Mouse (Mus musculus): Measurements from ENCODE around the gene Il1r2. TPM values are rescaled to one million over a fixed set of nuclear protein-coding genes. Genes with fewer than 3 reads are reported as not detected.

The Il1r2 gene
- polyA plus RNA-seq, 1 experiment = not detected

DNA sequence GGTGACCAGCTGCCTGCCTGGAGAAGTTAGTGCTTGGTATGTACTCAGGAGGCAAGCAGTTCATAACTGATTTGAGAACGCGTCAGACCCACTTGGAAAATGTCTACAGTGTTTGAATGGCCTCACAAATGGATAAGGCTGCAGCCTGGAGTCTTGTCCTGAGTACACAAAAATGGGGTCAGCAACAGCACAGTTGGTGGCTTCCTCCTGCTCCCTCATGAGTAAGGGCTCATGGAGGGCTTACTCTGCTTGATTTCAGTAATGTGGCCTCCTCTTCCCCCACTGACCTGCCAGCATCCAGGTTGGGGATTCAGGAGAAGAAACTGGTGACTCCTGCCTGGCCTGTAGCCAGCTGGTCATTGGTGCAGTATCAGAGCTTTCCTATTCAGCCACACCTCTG, 42.3 kb upstream of the Il1r2 start:
- no peak overlapping the region for H3K4me3 ChIP-seq (ENCODE audit: insufficient read depth, low read depth, low read length)
- TF ChIP-seq POLR2A (IDR thresholded peaks at IDR 0.05; ENCODE audit: insufficient read depth, low read depth, low read length) (no peak), CTCF (IDR thresholded peaks at IDR 0.05; ENCODE audit: insufficient read depth, low read depth, low read length) (no peak)
- H3K27ac ChIP-seq (ENCODE audit: insufficient read depth, low read depth, low read length) = no peak overlapping the region
- no peaks in the 10 kb centered on the region for H3K4me1 ChIP-seq (ENCODE audit: control insufficient read depth, insufficient read depth, low read length)
- 91% methylated on average over 2 of the region's 2 CpGs for WGBS

DNA sequence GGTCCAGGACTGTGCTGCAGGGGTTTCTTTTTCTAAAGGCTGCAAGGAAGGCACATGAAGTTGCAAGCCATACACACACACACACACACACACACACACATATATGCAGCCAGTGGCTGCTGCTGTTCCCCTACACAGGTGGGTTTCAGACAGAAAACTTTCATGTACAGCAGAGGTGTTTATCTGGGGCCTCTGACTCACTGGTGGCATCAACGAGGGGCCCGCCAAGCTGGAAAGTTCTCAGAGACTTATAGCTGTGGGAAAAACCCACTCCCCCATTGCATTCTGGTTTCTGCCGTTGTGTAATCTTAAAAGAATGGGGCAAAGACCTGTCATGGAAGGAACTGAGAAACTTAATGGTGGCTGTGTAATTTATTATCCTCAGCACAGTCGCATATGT, 40.6 kb upstream of the Il1r2 start:
- Histone ChIP-seq H3K4me3 (ENCODE audit: insufficient read depth, low read depth, low read length) (no peak overlapping the region), H3K27ac (ENCODE audit: insufficient read depth, low read depth, low read length) (no peak overlapping the region), H3K4me1 (ENCODE audit: control insufficient read depth, insufficient read depth, low read length) (no peaks in the 10 kb centered on the region)
- TF ChIP-seq POLR2A (IDR thresholded peaks at IDR 0.05; ENCODE audit: insufficient read depth, low read depth, low read length) (no peak), CTCF (IDR thresholded peaks at IDR 0.05; ENCODE audit: insufficient read depth, low read depth, low read length) (no peak)
- 65% methylated on average over 4 of the region's 4 CpGs for WGBS

DNA sequence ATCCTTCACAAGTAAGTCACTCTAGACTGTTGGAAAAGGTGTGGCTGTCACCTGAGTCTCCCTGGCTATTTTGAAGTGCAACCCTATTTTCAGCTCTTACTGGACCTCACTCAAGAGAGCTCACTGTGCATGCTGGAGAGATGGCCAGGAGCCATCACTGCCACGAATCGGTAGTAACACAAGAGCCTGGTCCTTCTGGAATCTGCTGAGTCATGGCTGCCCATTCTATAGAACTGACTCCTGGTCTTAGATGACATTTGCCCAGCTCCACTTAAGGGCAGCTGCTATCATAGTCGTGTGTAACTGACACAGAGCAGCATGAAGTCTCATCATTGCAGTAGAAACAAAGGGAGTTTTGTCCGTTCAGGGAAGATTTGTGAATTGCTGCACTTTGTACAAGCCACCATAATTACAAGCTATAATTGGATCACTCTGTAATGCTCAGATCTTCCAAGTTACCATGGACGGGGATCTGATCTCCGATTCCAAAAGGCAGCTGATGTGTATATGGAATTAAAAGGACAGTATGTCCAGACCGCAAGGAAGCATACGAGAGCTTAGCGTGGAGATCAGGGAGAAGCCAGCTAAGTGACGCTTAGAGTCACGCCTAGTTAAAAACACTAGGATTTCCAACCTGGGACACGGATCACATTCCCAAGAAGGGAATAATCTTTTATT, 40.0 kb upstream of the Il1r2 start:
- TF ChIP-seq CTCF (IDR thresholded peaks at IDR 0.05; ENCODE audit: insufficient read depth, low read depth, low read length) = no peak
- TF ChIP-seq POLR2A (IDR thresholded peaks at IDR 0.05; ENCODE audit: insufficient read depth, low read depth, low read length) = no peak
- H3K4me1 ChIP-seq (ENCODE audit: control insufficient read depth, insufficient read depth, low read length) = no peaks in the 10 kb centered on the region
- no peak overlapping the region for H3K27ac ChIP-seq (ENCODE audit: insufficient read depth, low read depth, low read length)
- H3K4me3 ChIP-seq (ENCODE audit: insufficient read depth, low read depth, low read length) = no peak overlapping the region
- WGBS = 46% methylated on average over 12 of the region's 12 CpGs

DNA sequence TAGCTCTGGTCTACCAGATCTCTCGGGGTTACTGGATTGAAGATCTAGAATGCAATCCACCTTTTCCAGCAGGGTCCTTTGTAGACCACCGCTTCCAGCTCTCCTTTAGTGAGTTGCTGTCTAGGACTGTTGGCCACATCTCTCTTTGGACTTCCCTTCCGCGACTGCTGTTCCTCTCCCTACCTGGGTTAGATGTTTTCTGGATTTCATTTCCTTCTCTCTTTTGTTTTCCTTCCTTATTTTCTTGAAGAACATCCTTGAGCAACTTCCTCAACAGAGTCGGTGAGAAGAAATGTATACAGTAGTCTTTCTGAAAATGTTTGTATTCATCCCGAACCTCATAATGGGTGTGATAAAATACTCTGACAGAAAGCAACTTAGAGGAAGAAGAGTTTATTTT, 36.0 kb upstream of the Il1r2 start:
- TF ChIP-seq POLR2A (IDR thresholded peaks at IDR 0.05; ENCODE audit: insufficient read depth, low read depth, low read length) (no peak), CTCF (IDR thresholded peaks at IDR 0.05; ENCODE audit: insufficient read depth, low read depth, low read length) (no peak)
- no peak overlapping the region for H3K4me3 ChIP-seq (ENCODE audit: insufficient read depth, low read depth, low read length)
- H3K27ac ChIP-seq (ENCODE audit: insufficient read depth, low read depth, low read length) = no peak overlapping the region
- 92% methylated on average over 6 of the region's 6 CpGs for WGBS
- H3K4me1 ChIP-seq (ENCODE audit: control insufficient read depth, insufficient read depth, low read length) = no peaks in the 10 kb centered on the region

DNA sequence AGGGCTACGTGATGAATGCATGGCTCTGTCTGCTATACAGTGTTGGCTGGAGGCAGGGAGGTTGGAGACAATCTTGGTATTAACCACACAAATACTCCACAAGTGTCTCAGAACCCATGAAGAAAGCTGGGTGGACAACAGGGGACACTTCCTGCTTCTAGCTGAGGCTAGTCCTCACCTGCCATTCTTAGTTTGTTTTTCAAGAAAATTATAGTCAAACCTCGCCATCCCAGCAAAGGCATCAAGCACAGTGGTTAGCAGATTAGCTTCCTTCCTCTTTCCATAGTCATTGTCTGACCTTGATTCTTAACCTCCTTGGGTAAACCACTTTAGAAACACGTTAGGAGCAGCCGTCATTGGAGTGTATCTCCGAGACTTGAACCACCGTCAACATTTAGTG, 28.2 kb upstream of the Il1r2 start:
- Histone ChIP-seq H3K4me3 (ENCODE audit: insufficient read depth, low read depth, low read length) (no peak overlapping the region), H3K4me1 (ENCODE audit: control insufficient read depth, insufficient read depth, low read length) (no peaks in the 10 kb centered on the region), H3K27ac (ENCODE audit: insufficient read depth, low read depth, low read length) (no peak overlapping the region)
- no peak for TF ChIP-seq CTCF (IDR thresholded peaks at IDR 0.05; ENCODE audit: insufficient read depth, low read depth, low read length)
- no peak for TF ChIP-seq POLR2A (IDR thresholded peaks at IDR 0.05; ENCODE audit: insufficient read depth, low read depth, low read length)
- WGBS = 90% methylated on average over 6 of the region's 6 CpGs

DNA sequence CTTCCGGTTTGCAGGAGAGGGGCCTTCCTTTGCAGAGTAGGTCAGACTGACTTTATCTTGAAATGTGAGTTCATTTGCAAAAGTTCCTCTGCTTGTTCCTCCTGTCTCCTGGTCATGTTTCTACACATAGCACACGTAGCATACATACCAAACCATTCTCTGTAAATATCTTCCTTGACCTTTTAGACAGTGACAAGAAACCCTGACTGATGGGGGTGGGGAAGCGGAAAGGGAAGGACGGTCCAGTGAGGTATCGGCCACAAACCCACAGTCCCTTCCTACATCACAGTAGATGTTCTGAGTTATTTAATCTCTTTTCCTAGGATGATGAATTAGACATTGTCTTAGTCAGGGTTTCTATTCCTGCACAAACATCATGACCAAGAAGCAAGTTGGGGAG, 27.3 kb upstream of the Il1r2 start:
- no peaks in the 10 kb centered on the region for H3K4me1 ChIP-seq (ENCODE audit: control insufficient read depth, insufficient read depth, low read length)
- no peak overlapping the region for H3K27ac ChIP-seq (ENCODE audit: insufficient read depth, low read depth, low read length)
- no peak overlapping the region for H3K4me3 ChIP-seq (ENCODE audit: insufficient read depth, low read depth, low read length)
- no peak for TF ChIP-seq POLR2A (IDR thresholded peaks at IDR 0.05; ENCODE audit: insufficient read depth, low read depth, low read length)
- TF ChIP-seq CTCF (IDR thresholded peaks at IDR 0.05; ENCODE audit: insufficient read depth, low read depth, low read length) = no peak
- 90% methylated on average over 5 of the region's 5 CpGs for WGBS

DNA sequence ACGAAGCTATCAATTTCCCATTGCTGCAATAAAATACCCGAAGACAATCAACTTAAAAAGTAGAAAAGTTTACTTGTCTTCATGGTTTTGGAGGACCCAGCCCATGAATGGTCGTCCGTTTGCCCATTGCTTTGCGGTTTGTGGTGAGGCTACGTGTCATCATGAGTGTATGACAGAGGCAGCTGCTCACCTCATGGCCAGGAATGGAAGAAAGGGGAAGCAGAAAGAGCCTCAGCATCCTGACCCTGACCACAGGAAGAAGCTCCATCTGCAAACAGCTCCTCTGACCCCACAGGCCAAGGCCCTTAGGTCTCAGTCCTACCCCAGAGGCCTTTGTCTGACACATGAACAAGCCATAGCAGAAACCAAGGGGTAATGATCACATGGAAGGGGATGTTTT, 22.7 kb upstream of the Il1r2 start:
- no peaks in the 10 kb centered on the region for H3K4me1 ChIP-seq (ENCODE audit: control insufficient read depth, insufficient read depth, low read length)
- H3K4me3 ChIP-seq (ENCODE audit: insufficient read depth, low read depth, low read length) = no peak overlapping the region
- TF ChIP-seq POLR2A (IDR thresholded peaks at IDR 0.05; ENCODE audit: insufficient read depth, low read depth, low read length) = no peak
- no peak for TF ChIP-seq CTCF (IDR thresholded peaks at IDR 0.05; ENCODE audit: insufficient read depth, low read depth, low read length)
- no peak overlapping the region for H3K27ac ChIP-seq (ENCODE audit: insufficient read depth, low read depth, low read length)
- 96% methylated on average over 6 of the region's 6 CpGs for WGBS

DNA sequence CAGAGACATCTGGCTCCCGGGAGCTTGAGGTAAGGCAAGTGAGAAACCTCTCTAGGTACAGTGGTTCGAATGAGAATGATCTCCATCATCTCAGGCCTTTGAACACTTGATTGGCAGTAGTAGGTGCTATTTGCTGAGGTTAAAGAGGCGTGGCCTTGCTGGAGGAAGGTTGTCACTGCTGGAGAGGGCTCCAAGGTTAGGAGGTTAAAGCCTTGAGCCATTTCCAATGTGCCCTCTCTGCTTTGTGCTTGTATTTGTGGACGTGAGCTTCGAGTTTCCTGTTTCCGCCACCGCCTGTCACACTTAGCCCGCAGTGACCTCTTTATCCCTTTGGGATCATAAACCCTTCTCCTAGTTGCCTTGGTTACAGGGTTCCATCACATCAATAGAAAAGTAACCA, 21.7 kb upstream of the Il1r2 start:
- no peaks in the 10 kb centered on the region for H3K4me1 ChIP-seq (ENCODE audit: control insufficient read depth, insufficient read depth, low read length)
- no peak for TF ChIP-seq CTCF (IDR thresholded peaks at IDR 0.05; ENCODE audit: insufficient read depth, low read depth, low read length)
- no peak for TF ChIP-seq POLR2A (IDR thresholded peaks at IDR 0.05; ENCODE audit: insufficient read depth, low read depth, low read length)
- no peak overlapping the region for H3K27ac ChIP-seq (ENCODE audit: insufficient read depth, low read depth, low read length)
- H3K4me3 ChIP-seq (ENCODE audit: insufficient read depth, low read depth, low read length) = no peak overlapping the region
- 78% methylated on average over 8 of the region's 8 CpGs for WGBS

DNA sequence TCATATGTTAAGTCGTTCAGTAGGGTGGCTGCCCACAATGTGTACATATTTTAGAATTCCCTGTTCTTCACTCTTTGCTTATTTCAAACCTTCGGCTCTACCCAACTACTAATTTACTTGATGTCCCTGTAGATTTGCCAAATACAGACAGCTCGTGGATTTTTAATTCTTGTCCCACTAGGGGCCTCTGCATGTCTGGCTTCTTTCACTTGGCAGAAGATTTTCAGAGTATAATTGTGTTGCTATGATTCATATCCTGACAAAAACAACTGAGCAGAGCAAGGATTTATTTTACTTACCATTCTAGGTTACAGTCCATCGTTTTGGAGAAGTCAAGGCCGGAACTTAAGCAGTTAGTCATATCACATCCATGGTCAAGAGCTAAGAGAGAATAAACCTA, 20.8 kb upstream of the Il1r2 start:
- no peak overlapping the region for H3K4me3 ChIP-seq (ENCODE audit: insufficient read depth, low read depth, low read length)
- 70% methylated on average over 5 of the region's 5 CpGs for WGBS
- TF ChIP-seq CTCF (IDR thresholded peaks at IDR 0.05; ENCODE audit: insufficient read depth, low read depth, low read length) (no peak), POLR2A (IDR thresholded peaks at IDR 0.05; ENCODE audit: insufficient read depth, low read depth, low read length) (no peak)
- no peaks in the 10 kb centered on the region for H3K4me1 ChIP-seq (ENCODE audit: control insufficient read depth, insufficient read depth, low read length)
- H3K27ac ChIP-seq (ENCODE audit: insufficient read depth, low read depth, low read length) = no peak overlapping the region

DNA sequence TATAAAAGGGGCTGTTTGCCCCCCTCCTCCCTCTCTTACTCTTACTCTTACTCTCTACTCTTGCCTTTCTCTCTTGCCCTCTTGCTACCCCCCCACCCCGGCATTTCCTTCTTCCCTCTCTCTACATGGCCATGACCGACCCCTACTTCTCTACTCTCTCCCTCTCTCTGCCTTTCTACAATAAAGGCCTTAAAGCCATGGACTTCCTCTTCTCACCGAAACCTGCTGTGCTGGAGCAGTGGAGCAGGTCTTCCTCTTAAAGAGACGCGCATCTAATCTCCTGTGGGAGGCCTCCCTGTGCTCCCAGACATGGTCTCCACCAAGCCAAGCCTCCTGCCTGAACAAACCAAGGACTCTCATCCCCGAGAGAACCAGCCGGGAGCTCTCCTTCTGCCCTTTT, 18.8 kb upstream of the Il1r2 start:
- H3K27ac ChIP-seq (ENCODE audit: insufficient read depth, low read depth, low read length) = no peak overlapping the region
- no peaks in the 10 kb centered on the region for H3K4me1 ChIP-seq (ENCODE audit: control insufficient read depth, insufficient read depth, low read length)
- WGBS = 88% methylated on average over 7 of the region's 7 CpGs
- H3K4me3 ChIP-seq (ENCODE audit: insufficient read depth, low read depth, low read length) = no peak overlapping the region
- TF ChIP-seq CTCF (IDR thresholded peaks at IDR 0.05; ENCODE audit: insufficient read depth, low read depth, low read length) (no peak), POLR2A (IDR thresholded peaks at IDR 0.05; ENCODE audit: insufficient read depth, low read depth, low read length) (no peak)
